In the genomic region with DNA sequence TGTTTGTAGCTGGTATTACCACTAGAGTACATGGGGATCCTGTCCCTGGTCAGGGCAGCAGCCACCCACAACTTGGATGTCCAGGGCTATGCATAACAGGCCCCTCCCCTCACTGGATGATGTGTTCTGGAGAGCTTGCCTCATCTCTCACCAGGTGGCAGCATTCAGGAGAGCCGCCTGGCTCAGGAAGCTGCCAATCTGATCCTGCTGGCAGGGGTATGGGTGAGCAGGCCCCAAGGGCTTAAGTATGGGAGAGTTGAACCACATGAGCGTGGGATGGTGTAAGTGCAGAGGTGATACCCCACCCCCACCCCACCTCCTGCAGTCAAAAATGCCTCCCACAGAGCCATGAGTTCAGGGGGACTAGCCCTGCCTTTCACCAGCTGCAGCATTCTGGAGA, we compare ENCODE assay signal across 11 mouse cellular contexts.
DNase-seq lines count a peak whose midpoint lies in the region; ATAC-seq and TF ChIP-seq lines count a peak whose summit lies in the region.
"Had no signal": no experiment of that assay in that cellular context is flagged by ENCODE, and none has a peak within 500 bp of the region (broad histone marks: within the 10 kb centered on the region; RNA-seq: fewer than 3 reads in every experiment).

No protein-coding gene starts in this region.

- no peak for TF ChIP-seq POLR2A in heart, adult 2 months (IDR thresholded peaks at IDR 0.05; ENCODE audit: insufficient read depth, low read depth, low read length)

- no peak overlapping the region for H3K4me3 ChIP-seq in heart, postnatal 0 days (ENCODE audit: low read depth, low read length)
- no peak overlapping the region for H3K4me3 ChIP-seq in heart, adult 2 months
- no peak overlapping the region for H3K4me3 ChIP-seq in midbrain, embryonic 10.5 days
- H3K4me3 ChIP-seq in midbrain, embryonic 11.5 days (ENCODE audit: low read depth, low read length) = no peak overlapping the region
- H3K4me3 ChIP-seq: neural tube, embryonic 15.5 days had no signal

- H3K9me3 ChIP-seq in heart, postnatal 0 days (replicated peaks; ENCODE audit: control insufficient read depth, low read length) = no peaks in the 10 kb centered on the region
- H3K9me3 ChIP-seq in midbrain, embryonic 10.5 days (replicated peaks) = no peaks in the 10 kb centered on the region
- H3K9me3 ChIP-seq in midbrain, embryonic 11.5 days (ENCODE audit: control insufficient read depth, low read length) = no peaks in the 10 kb centered on the region
- H3K9me3 ChIP-seq: neural tube, embryonic 15.5 days had no signal

- no peaks in the 10 kb centered on the region for H3K79me2 ChIP-seq in heart, adult 2 months (replicated peaks; ENCODE audit: control insufficient read depth, insufficient read depth, low read length)

- peak; percentile 12; the same call in 1 of the 2 replicates for TF ChIP-seq CTCF in heart, postnatal 0 days (IDR thresholded peaks at IDR 0.05; ENCODE audit: low read depth)
- no peak for TF ChIP-seq CTCF in heart, adult 2 months (IDR thresholded peaks at IDR 0.05)

- no peak overlapping the region for H3K27ac ChIP-seq in heart, postnatal 0 days (ENCODE audit: low read depth)
- H3K27ac ChIP-seq in heart, adult 2 months = no peak overlapping the region
- H3K27ac ChIP-seq in midbrain, embryonic 10.5 days (replicated peaks) = peak overlapping the region; percentile 9; the same call in 1 of the 2 replicates
- H3K27ac ChIP-seq in midbrain, embryonic 11.5 days (ENCODE audit: low read depth, low read length) = no peak overlapping the region
- H3K27ac ChIP-seq: hindbrain, embryonic 14.5 days; neural tube, embryonic 15.5 days had no signal

- no peaks in the 10 kb centered on the region for H3K27me3 ChIP-seq in heart, postnatal 0 days (ENCODE audit: control insufficient read depth, insufficient read depth, low read length)
- no peaks in the 10 kb centered on the region for H3K27me3 ChIP-seq in heart, adult 2 months (ENCODE audit: control insufficient read depth, insufficient read depth, low read length)
- H3K27me3 ChIP-seq in midbrain, embryonic 10.5 days (ENCODE audit: low read depth, poor library complexity, severe bottlenecking) = no peaks in the 10 kb centered on the region
- no peaks in the 10 kb centered on the region for H3K27me3 ChIP-seq in midbrain, embryonic 11.5 days (ENCODE audit: control insufficient read depth, insufficient read depth, low read length)
- H3K27me3 ChIP-seq: neural tube, embryonic 15.5 days had no signal

- intact Hi-C loops in heart, adult 2 months (cut with DNase I) = no loop called here

- H3K36me3 ChIP-seq in heart, postnatal 0 days (replicated peaks; ENCODE audit: control insufficient read depth, insufficient read depth, low read length) = no peaks in the 10 kb centered on the region
- H3K36me3 ChIP-seq in heart, adult 2 months (ENCODE audit: control insufficient read depth, insufficient read depth, low read length) = no peaks in the 10 kb centered on the region
- H3K36me3 ChIP-seq in midbrain, embryonic 10.5 days = no peaks in the 10 kb centered on the region
- H3K36me3 ChIP-seq in midbrain, embryonic 11.5 days (ENCODE audit: control insufficient read depth, insufficient read depth, low read length) = no peaks in the 10 kb centered on the region
- H3K36me3 ChIP-seq: neural tube, embryonic 15.5 days had no signal

- H3K4me1 ChIP-seq in heart, postnatal 0 days (ENCODE audit: control insufficient read depth, insufficient read depth) = peaks cover 3% of the 10 kb centered on the region
- no peaks in the 10 kb centered on the region for H3K4me1 ChIP-seq in heart, adult 2 months (ENCODE audit: control insufficient read depth, insufficient read depth, low read length)
- H3K4me1 ChIP-seq in midbrain, embryonic 10.5 days = peaks cover 11% of the 10 kb centered on the region
- H3K4me1 ChIP-seq in midbrain, embryonic 11.5 days (ENCODE audit: control insufficient read depth, insufficient read depth, low read length) = no peaks in the 10 kb centered on the region
- H3K4me1 ChIP-seq: neural tube, embryonic 15.5 days had no signal

- DNase-seq in heart, postnatal 0 days (ENCODE audit: low spot score) = no peak
- no peak for DNase-seq in heart, adult 2 months
- no peak for DNase-seq in midbrain, embryonic 10.5 days (ENCODE audit: low spot score)
- DNase-seq in midbrain, embryonic 11.5 days (ENCODE audit: low spot score, missing footprints) = no peak
- peak; percentile 40 for DNase-seq in kidney, postnatal 10 days
- DNase-seq in urinary bladder, postnatal 10 days (ENCODE audit: low spot score) = no peak
- no peak for DNase-seq in spleen, postnatal 4 days (ENCODE audit: low spot score in 2 of 2)
- DNase-seq: cerebellum, adult 9-11 months; thymus, postnatal 14 days had no signal

- no peak overlapping the region for H3K9ac ChIP-seq in heart, postnatal 0 days (replicated peaks; ENCODE audit: low read depth, low read length)
- no peak overlapping the region for H3K9ac ChIP-seq in heart, adult 2 months (ENCODE audit: low read depth, low read length)
- H3K9ac ChIP-seq in midbrain, embryonic 11.5 days (ENCODE audit: low read length) = no peak overlapping the region
- H3K9ac ChIP-seq: hindbrain, embryonic 14.5 days; neural tube, embryonic 15.5 days had no signal

- H3K4me2 ChIP-seq in heart, postnatal 0 days (ENCODE audit: low read depth, low read length) = no peak overlapping the region
- no peak overlapping the region for H3K4me2 ChIP-seq in midbrain, embryonic 11.5 days
- H3K4me2 ChIP-seq: hindbrain, embryonic 14.5 days; neural tube, embryonic 15.5 days had no signal

- 54% methylated on average over 2 of the region's 2 CpGs for WGBS in heart, postnatal 0 days
- WGBS in heart, adult 2 months = 77% methylated on average over 2 of the region's 2 CpGs
- 48% methylated on average over 2 of the region's 2 CpGs for WGBS in midbrain, embryonic 10.5 days
- 50% methylated on average over 2 of the region's 2 CpGs for WGBS in midbrain, embryonic 11.5 days

- TF ChIP-seq EP300 in heart, postnatal 0 days (IDR thresholded peaks at IDR 0.05; ENCODE audit: low read depth) = no peak
- no peak for TF ChIP-seq EP300 in heart, adult 2 months (IDR thresholded peaks at IDR 0.05; ENCODE audit: insufficient read depth, low read depth, low read length)

- no peak for ATAC-seq in heart, postnatal 0 days (ENCODE audit: insufficient read depth, low read depth)
- ATAC-seq in midbrain, embryonic 11.5 days (ENCODE audit: low FRiP score) = no peak
